Mouse (Mus musculus) neural tube, embryonic 10.5 days (tissue): ENCODE data around the gene Rab5c.

Source experiments
- DNase-seq: peaks from one replicate; pipeline ENCODE4 v3.0.0-alpha.2; 2017; ENCODE audit warnings: low spot score; ENCODE audit errors: extremely low spot score

Rab5c gene

DNA sequence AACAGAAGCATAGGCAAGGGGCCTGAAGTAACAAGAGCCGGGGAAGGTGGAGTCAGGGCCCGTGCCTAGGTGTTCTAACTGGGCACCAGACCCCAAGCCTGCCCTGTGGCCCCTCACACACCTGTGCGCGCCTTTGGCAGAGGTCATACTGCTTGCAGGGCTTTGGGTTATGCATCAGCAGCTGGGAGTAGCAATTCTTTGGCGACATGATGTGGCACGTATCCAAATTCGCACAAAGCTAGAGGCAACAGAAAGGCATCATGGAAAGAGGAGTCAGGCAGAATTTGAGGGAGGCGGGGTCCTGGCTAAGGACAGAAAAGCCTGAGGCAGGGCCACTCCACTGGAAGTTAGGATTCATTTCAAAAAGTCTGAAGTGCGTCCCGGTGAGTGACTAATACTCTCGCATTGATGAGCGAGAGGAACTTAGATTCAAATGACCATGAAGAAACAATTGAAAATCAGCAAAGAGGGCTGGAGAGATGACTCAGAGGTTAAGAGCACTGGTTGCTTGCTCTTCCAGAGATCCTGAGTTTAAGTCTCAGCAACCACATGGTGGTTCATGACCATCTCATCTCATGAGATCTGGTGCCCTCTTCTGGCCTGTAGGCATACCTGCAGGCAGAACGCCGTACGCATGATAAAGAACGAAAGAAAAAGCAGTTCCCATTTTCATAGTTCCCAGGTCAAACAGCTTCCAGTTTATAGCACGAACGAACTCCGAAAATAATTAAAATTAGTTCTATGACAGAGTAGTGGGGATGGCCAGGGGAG lies 35.7 kb downstream of the Rab5c start:
- peak; percentile 70 for DNase-seq

DNA sequence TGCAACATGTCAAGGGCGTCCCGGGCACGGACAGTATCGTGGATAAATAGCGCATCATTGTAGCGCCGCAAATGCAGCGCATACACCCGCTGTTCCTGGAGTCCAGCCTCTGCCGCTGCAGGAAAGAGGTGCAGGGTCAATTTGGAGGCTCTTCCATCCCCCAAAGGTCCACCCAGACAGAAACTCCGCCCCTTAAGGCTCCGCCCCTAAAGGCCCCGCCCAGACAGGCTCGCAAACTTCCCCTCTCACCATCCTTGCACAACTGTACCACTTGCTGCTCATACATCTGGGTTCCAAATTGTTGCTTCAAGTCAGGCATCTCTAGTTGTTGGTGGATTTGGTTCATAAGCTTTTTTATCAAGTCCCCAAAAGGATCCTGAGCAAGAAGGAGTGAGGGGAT lies 36.7 kb downstream of the Rab5c start:
- DNase-seq = no peak

DNA sequence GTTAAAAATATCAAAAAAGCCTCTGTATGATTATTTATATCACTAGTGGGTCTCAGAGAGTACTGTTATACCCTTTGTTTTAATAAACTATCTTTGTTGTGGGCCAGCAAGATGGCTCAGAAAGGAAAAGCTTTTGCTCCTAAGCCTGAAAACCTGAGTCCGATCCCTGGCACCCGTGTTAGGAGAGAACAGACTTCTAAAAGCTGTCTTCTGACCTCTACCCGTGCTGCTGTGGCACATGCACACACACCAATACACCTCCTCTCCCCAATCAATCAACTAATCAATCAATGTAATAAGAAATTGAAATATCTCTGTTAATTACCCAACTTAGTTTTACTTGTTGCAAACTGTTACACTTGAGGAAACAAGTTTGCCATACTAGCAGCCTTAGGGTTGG lies 37.3 kb downstream of the Rab5c start:
- DNase-seq = no peak

DNA sequence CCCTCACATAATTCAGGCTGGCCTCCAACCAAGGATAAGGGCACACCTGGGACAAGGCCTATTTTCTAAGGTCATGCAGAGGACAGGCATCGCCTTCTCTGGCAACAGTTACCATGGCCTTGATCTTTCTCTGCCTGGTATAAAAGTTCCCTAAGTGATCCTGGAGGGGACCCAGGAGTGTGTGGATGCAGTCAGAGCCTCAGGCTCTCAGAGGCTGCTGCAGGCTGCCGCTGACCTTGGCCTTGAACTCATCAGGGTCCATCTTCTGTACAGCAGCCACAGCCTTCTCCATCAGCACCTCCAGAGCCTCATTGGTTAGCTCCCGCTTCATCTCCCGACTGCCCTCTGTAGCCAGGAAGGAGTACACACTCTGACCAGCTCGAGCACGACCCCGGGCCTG lies 40.1 kb downstream of the Rab5c start:
- no peak for DNase-seq

DNA sequence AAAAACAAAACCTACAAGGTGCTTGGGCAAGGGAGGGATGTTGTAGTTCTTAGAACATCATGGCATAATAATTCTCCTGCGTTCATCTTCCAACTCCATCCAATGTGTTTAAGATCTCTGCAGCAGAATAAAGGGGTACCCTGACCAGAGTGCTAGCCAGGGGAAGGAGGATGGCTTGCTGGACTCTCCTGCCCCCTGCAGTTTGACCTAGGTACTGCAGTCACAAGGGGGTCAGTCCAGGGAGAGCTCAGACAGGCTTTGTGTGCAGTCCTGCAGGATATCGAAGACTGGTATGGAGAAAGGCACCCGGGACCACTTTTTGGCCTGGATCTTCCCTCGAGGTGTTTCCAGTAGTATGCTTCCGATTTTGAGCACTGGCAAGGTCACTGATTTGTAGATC lies 43.1 kb downstream of the Rab5c start:
- DNase-seq = peak; percentile 81

DNA sequence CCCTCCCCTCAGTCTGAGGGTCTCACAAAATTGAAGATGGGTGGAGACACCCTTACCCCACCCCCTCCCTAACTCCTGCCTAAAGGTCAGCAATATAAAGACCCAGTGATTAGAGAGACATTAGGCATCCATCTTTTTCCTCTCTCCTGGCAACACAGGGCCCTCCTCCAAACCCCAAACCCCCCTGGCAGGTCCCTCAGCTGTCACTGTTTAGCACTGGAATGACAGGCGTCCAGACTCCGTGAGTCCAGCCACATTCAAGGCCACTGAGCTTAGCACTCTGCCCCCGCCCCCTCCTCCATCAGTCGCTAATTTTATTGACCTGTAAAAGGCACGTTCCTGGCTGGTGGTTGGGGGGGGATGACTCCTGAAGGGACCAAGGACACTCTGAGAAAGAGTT lies 44.9 kb downstream of the Rab5c start:
- no peak for DNase-seq

DNA sequence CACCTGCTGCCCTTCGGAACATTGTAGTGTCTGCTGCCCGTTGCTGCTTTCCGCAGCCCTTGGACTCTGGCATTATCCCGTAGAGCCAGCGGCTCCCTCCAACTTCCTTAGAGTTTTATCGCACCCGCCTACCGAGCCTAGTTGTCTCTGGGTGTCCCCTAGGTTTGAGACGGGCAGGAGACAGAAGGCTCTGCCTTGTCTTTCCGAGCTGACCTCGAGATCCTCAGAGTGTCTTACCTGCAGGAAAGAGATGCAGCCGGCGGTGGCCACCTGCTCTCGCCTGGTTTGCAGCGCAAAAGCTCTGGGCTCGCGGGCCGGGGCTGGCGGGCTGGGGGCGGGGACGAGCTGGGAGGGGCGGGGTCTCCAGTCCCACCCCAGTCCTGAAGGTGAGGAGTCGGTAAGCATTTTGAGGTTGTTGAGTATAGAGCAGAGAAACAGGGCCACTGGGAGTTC lies 45.8 kb downstream of the Rab5c start, which contains the start of gene Zfp385c:
TSS of gene Zfp385c (minus strand) at position 292 of the 453 bp plus-strand sequence.
- DNase-seq = no peak

DNA sequence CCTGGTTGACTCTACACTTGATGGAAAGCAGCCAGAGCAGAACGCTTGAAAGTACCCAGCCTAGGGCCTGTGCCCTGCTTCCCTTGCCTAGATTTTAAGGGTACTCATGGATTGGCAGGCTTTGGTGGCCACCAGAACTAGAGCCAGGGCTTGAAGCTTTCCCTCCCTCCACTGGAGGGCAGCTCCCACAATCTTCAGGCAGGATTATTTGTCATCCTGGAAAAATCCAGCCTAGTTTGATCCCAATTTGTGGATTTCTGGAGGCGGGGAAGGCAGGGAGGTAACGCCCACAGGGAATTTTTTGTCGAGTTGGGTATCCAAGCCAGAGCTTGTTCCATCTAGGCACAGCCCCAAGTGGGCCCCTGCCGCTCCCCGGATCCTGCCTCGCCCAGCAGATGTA lies 47.6 kb downstream of the Rab5c start:
- DNase-seq = no peak

DNA sequence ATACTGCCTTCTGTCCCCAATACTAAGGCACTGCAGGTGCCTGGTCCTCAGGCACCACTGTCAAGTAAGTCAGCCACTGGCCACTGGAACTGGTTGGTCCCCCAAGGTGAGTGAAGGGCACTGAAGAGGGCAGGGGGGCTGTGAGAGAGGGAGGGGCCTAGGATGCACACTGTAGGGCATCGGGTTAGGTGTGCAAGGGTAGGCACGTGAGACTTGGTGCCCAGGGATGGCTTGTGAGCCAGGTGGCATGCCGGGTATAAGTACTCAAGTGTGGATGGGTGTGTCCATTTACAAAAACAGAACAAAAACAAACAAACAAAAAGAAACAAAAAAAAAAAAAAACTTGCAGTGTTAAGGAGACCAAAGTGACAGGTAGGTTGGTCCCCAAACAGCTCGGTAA lies 49.6 kb downstream of the Rab5c start:
- no peak for DNase-seq

DNA sequence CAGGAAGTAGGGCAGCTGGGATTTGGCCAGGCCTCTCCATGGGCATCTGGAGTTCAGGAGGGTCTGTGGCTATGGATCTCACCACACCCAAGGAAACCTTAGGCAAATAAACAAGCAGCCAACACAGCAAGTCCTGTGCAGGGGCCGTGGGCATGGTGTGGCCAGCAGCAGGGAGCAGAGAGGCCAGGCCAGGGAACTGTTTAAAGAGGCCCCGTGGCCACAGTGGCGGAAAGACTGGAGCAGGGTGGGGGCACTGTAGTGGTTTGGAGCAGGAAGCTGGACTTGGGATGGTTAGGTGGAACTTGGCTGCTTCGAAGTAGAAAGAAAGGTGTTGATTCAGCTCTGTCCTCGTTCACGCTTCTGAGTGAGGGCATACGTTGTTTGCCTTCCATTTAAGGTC lies 50.8 kb downstream of the Rab5c start:
- DNase-seq = no peak

DNA sequence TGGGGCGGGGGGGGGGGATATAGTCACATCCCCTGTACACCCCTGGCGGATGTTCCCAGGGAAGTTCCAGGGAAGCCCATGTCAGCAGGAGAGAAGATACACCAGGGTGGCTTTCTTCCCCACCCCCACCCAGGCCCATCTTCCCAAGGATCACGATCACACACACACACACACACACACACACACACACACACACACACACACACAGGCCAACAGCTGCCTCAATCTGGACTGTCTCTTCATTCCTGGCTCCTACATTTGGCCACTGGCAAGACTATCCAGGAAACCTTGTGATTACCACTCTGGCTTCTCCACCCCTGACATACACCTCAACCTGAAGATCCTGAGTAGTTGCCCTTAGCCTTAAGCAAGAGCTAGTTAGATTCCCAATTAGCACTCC lies 52.6 kb downstream of the Rab5c start:
- no peak for DNase-seq

DNA sequence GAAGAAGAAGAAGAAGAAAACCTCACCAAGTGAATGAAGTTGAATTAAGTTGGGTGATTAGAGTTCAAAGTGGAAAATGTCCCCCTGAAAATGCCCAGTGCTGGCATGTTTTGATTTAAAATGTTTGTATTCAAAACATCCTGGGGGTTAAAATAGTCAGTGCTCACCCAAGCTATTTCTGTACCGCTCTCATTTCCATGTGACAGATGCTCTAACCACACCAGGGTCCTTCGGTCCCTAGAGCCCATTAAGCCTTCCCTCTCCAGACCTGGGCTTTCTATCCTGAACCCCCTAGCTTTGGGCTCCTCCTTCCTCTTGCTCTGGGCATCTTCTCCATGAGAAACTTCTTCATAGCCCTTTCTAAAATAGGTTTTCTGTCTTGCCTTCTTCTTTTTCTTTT lies 53.9 kb downstream of the Rab5c start:
- no peak for DNase-seq

DNA sequence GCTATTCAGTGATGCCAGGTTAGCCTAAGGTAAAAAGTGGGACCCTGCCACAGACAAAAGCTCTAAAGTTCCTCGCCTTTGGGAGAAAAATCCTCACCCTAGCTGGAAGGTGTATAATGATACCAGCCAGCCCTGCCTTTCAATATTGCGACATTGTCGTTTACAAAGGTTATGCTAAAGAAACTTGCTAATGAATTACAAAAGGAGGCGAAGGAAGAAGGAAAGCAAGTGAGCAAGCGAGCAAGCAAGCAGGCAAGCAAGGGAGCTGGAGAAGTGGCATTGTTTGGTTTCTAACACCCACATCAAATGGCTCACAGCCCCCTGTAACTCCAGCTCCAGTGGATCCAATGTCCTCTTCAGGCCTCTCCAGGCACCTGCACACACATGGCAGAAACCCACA lies 55.5 kb downstream of the Rab5c start:
- no peak for DNase-seq

DNA sequence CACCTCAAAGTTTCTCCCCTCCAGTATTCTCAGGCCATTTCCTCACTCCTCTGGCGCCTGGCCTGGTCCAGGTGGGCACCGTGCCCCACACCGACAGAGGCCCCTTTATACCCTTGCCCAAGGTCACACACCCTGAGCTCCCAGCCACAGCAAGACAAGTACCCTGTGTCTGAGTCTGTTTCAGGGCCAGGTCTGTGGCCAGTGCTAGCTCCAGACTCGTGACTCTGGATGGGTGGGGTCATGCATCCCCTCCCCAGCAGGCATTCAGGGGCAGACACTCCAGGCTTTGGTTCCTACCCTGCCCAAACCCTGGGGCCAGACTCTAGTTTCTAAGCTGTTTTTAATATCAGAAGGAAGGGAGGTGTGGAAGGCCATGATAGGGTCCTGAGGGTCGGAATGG lies 56.2 kb downstream of the Rab5c start:
- no peak for DNase-seq

DNA sequence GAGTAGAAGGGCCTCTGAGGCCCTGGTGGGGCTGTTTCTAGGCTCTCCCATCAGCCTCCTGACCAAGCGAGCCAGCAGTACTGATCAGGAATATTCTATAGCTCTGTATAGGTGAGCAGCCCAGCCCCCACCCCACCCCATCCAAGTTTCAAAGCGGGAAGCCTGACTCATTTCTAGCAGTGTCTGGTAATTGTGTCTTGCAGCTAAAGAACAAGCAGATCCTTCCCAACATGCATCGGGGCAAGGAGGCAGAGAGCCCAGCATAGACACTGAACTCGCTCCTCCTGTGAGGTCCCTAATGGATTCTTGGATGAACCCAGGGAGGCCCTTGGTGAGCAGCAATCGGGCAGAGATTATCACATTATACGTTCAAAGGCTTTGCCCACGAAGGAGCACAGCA lies 60.2 kb downstream of the Rab5c start:
- DNase-seq = no peak

DNA sequence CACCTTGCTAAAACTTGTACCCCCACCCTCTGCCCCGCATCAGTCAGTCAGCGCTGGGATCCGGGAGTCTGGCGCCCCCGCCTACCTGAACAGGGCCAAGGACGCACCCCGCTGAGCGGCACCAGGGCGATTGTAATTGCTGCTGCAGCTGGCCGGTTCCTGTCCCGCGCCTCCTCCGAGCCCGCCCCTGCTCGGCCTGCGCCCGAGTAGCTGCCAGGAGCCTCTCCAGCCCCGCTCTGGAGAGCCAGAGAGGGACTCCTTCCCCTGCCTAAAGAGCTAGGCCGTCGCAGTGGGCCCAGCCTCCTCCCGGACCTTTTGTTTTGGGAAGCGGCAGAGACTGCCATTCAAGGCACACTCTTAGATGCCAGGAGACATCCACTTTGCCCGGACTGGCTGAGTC lies 64.8 kb downstream of the Rab5c start:
- peak; percentile 42 for DNase-seq

DNA sequence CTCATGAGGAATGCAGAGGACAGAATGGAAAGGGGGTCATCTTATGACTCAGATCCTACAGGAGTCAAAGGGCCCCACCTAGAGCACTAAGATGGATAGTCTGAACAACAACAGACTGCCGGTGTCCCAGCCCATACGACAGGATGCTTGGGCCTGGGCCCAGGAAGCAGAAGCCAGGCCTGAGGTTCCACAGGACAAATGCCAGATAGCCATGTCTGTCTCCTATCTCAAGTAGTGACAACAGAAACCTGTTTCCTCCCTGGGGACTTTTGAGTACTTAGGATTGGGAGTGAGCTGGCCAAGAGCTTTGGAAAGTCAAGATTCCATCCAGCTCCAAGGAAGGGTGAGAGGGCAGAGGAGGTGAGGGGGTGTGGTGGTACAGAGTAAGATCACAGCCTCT lies 66.1 kb downstream of the Rab5c start:
- no peak for DNase-seq

DNA sequence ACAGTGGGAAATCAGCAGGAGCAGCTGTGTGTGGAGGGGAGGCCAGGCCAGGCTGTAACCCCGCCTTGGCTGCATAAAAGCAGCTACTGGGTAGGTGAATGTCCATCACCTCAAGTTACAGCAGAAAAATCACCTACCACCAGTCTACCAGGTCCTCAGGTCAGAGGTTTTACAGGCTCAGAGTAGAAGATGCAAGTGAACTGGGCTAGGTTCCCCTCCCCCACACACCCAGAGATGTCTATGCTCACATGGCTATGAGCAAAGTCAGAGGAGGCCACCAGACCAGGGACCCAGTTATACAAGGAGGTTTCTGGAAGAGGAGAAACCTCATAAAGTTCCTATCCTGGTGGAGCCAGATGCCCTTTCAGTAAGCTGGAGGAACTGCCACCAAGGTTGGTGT lies 67.0 kb downstream of the Rab5c start:
- DNase-seq = no peak
